20 mouse cellular contexts compared by ENCODE assay signal in the genomic region with DNA sequence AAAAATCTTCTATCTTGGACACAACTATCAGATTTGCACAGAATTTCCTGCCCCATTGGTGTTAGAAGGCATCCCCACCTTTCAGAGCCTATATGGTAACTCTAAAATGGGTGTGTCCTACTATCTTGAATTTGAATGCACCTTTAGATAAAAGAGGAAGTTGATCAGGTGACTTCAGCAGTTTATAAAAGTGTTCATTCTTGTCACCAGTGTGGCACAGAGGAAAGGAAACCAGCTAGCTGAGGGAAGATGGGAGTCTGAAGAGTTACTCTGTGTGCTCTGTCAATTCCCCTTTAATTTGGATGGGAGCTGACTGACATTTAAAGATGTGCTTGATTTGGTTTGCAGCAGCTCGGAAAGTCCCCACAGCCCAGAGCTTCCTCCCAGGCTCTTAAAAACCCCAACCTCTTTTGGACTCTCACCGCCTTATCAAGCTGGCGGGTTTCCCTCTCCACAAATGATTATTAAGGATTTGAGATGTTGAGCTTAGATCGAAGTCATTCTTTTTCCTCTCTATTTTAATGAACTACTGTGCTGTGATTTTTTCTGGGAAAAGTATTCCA.
"Had no signal": no experiment of that assay in that cellular context is flagged by ENCODE, and none has a peak within 500 bp of the region (broad histone marks: within the 10 kb centered on the region; RNA-seq: fewer than 3 reads in every experiment).

No protein-coding gene starts in this region.

- H3K9me3 ChIP-seq: lung, embryonic 15.5 days; midbrain, embryonic 13.5 days; midbrain, embryonic 15.5 days; neural tube, embryonic 12.5 days; stomach, embryonic 15.5 days had no signal

- H3K9ac ChIP-seq: liver, postnatal 0 days; lung, embryonic 15.5 days; midbrain, embryonic 13.5 days; midbrain, embryonic 15.5 days; neural tube, embryonic 12.5 days; stomach, embryonic 15.5 days had no signal

- H3K4me3 ChIP-seq: lung, embryonic 15.5 days; megakaryocyte, embryonic 14.5 days; midbrain, embryonic 13.5 days; midbrain, embryonic 15.5 days; neural tube, embryonic 12.5 days; stomach, embryonic 15.5 days had no signal

- H3K4me2 ChIP-seq: lung, embryonic 15.5 days; midbrain, embryonic 11.5 days; midbrain, embryonic 13.5 days; midbrain, embryonic 15.5 days; neural tube, embryonic 12.5 days; stomach, embryonic 15.5 days had no signal

- H3K27me3 ChIP-seq: lung, embryonic 15.5 days; megakaryocyte, embryonic 14.5 days; midbrain, embryonic 13.5 days; midbrain, embryonic 15.5 days; neural tube, embryonic 12.5 days; stomach, embryonic 15.5 days had no signal

- ATAC-seq: liver, postnatal 0 days; lung, postnatal 0 days; midbrain, embryonic 13.5 days; midbrain, embryonic 15.5 days had no signal

- DNase-seq: liver, postnatal 0 days; lung, adult 2 months; lung, postnatal 14 days; lung, postnatal 36 days; right cerebral cortex, postnatal 25 days; right cerebral cortex, postnatal 4 days; spleen, adult 18-20 months; thymus, adult 2 months; thymus, postnatal 25 days; thymus, postnatal 4 days had no signal

- H3K27ac ChIP-seq: lung, embryonic 15.5 days; macrophage; midbrain, embryonic 13.5 days; midbrain, embryonic 15.5 days; neural tube, embryonic 12.5 days; stomach, embryonic 15.5 days; stomach, postnatal 0 days had no signal

- H3K36me3 ChIP-seq: lung, embryonic 15.5 days; midbrain, embryonic 13.5 days; midbrain, embryonic 15.5 days; neural tube, embryonic 12.5 days; stomach, embryonic 15.5 days had no signal

- H3K4me1 ChIP-seq: megakaryocyte, embryonic 14.5 days; midbrain, embryonic 15.5 days; neural tube, embryonic 12.5 days; stomach, embryonic 15.5 days had no signal
